Mouse (Mus musculus) left cerebral cortex, postnatal 36 days (tissue): ENCODE data around the gene Garnl3. TPM values are rescaled to one million over a fixed set of nuclear protein-coding genes. Genes with fewer than 3 reads are reported as not detected.
A peak's percentile ranks its signal among the peaks of the same experiment; 100 is the strongest.

Experiments used
- DNase-seq, 2 experiments: peaks; one replicate each; pipeline ENCODE4 v3.0.0; 2021 to 2022; ENCODE audit warnings: low spot score in 2 of 2, mixed read lengths in 1 of 2
- intact Hi-C: fragments of 180-260 bp; cut with DNase I; formaldehyde crosslinking; loops from one replicate; pipeline ENCODE4 v1.15.1; 2025
- total RNA-seq, 2 experiments: library from RNA; stranded (reverse); gene quantifications; 2 replicates each; pipeline ENCODE4 v1.2.3; 2021

Garnl3 gene
- total RNA-seq, 2 experiments from 2014 or later = 104 to 129 TPM

GRCm38 (mm10) chr2:32985844-32986243 is 145.6 kb downstream of the Garnl3 start:
- intact Hi-C loops = loop anchor here (10.0 kb wide), 1 partner anchor 369 kb away; no protein-coding TSS in a partner anchor

GRCm38 (mm10) chr2:32983617-32984016 is 147.8 kb downstream of the Garnl3 start:
- DNase-seq = no peak
- intact Hi-C loops = loop anchor here (10.0 kb wide), 1 partner anchor 371 kb away; no protein-coding TSS in a partner anchor

More at GRCm38 (mm10) chr2:32985844-32986243, 145.6 kb downstream of the Garnl3 start:
- DNase-seq = no peak

- DNase-seq = no peak
- intact Hi-C loops = loop anchor here (10.0 kb wide), 1 partner anchor 372 kb away; no protein-coding TSS in a partner anchor
Measured at GRCm38 (mm10) chr2:32982700-32983099, 148.8 kb downstream of the Garnl3 start.

- intact Hi-C loops = loop anchor here (10.0 kb wide), 1 partner anchor 373 kb away; no protein-coding TSS in a partner anchor
- peak; percentile 91 to 92 for DNase-seq
Measured at GRCm38 (mm10) chr2:32981725-32982271, 149.7 kb downstream of the Garnl3 start, which contains the start of gene Slc2a8. Gene Slc2a8 (minus strand): TSS chr2:32982083.

DNA sequence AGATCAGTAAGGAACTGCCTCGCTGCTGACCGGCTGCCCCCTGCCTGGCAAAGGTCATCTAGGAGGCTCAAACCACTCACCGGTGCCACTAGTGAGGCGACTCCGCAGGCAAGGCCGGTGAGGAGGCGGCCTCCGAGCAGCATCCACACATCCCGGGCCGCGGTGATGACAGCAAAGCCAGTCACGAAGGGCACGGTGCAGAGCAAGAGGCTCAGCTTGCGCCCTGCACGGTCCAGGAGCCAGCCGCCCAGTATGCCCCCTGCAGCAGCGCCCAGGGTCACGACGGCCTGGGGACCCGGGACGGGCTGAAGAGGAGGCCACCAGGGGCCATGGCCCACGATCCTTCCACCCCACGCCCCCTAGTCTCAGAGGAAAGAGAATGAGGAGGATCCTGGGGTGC is 150.2 kb downstream of the Garnl3 start:
- no peak for DNase-seq
- intact Hi-C loops = loop anchor here (10.0 kb wide), 1 partner anchor 374 kb away; no protein-coding TSS in a partner anchor

DNA sequence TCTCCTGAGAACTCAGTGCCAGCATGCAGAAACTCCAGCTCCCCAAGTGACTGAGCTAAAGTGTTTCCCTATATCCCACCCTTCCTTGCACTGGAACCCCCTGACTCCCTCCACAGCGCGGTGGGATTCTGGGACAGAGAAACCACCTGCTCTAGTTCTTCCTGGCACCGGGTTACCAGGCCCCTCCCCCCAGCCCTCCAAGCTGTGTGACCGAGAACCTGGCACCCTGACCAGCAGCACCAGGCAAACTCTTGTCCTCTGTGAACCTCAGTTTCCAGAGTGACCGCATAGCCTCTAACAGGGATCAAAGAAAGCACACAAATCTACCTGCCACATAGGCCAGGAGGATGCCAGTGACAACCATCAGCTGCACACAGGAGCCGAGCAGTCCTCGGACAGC is 151.8 kb downstream of the Garnl3 start:
- DNase-seq = no peak
- intact Hi-C loops = loop anchor here (10.0 kb wide), 1 partner anchor 375 kb away; no protein-coding TSS in a partner anchor

GRCm38 (mm10) chr2:32978675-32979074 is 152.8 kb downstream of the Garnl3 start:
- no peak for DNase-seq
- intact Hi-C loops = no loop called here

- DNase-seq = no peak
- intact Hi-C loops = no loop called here
Measured at GRCm38 (mm10) chr2:32977114-32977513, 154.3 kb downstream of the Garnl3 start.

- DNase-seq = no peak
- intact Hi-C loops = no loop called here
Measured at GRCm38 (mm10) chr2:32974216-32974615, 157.2 kb downstream of the Garnl3 start.

GRCm38 (mm10) chr2:32971235-32971634 is 160.2 kb downstream of the Garnl3 start:
- intact Hi-C loops = no loop called here
- DNase-seq = no peak

- DNase-seq = no peak
Measured at GRCm38 (mm10) chr2:32969326-32969725, 162.1 kb downstream of the Garnl3 start.

GRCm38 (mm10) chr2:32968024-32968614 is 163.3 kb downstream of the Garnl3 start:
- intact Hi-C loops = no loop called here
- no peak for DNase-seq

More at GRCm38 (mm10) chr2:32969326-32969725, 162.1 kb downstream of the Garnl3 start:
- intact Hi-C loops = no loop called here

GRCm38 (mm10) chr2:32966689-32967631 is 164.5 kb downstream of the Garnl3 start:
- intact Hi-C loops = no loop called here
- DNase-seq = peak; percentile 92 to 94

DNA sequence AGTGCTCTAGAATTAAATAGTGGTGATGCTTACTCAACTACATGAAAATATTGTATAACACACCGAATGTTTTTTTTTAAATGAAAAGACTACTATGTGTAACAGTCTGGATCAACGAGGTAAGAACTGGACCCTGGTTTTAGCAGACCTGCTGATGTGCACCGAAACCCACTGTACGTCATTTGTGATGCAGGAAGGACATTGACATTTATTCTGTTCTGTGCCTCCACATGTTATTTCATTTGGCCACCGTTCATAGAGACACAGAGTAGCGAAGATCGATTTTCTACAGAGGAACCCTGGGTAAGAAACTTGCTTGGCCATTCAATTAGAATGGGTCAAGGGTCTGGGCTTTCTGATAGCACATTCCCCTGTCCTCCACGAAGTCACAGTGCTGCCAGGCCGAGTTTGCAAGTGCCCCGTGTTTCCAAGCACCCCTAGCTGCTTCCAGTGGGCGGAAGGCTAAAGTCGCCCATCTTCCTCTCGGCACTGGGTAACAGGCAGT is 165.2 kb downstream of the Garnl3 start:
- intact Hi-C loops = no loop called here
- no peak for DNase-seq

- DNase-seq = no peak
- intact Hi-C loops = no loop called here
Measured at GRCm38 (mm10) chr2:32965511-32966183, 165.8 kb downstream of the Garnl3 start.

- DNase-seq = no peak
- intact Hi-C loops = no loop called here
Measured at GRCm38 (mm10) chr2:32964659-32965457, 166.6 kb downstream of the Garnl3 start.

DNA sequence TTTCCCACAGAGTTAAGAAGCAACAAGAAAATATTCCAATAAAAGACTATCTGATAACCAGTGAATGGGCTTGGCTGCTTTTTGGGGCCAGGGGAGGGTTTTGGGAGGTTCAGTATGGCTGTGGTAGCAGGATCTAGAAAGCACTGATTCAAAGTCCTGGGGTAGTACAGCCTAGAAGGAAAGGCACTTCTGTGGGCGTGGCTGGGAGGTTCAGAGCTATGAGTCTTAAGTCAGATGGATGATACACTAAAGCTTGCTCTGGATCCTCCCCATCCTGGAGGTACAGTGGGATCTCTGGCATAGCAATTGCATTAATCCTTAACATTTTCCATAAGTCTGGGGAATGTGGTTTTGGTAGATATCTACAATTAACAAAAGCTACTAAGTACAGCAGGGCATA is 167.5 kb downstream of the Garnl3 start:
- intact Hi-C loops = no loop called here
- no peak for DNase-seq

- intact Hi-C loops = no loop called here
- DNase-seq = no peak
Measured at GRCm38 (mm10) chr2:32963544-32963943, 167.9 kb downstream of the Garnl3 start.

- no peak for DNase-seq
- intact Hi-C loops = no loop called here
Measured at GRCm38 (mm10) chr2:32962875-32963220, 168.6 kb downstream of the Garnl3 start.
